Mouse (Mus musculus): ENCODE data around the gene Ggt6.
"Not testable (repeated sequence)": the region's sequence is repeated elsewhere in the genome, so short reads cannot be mapped to it uniquely, and the experiment has no call there.

The Ggt6 gene

DNA sequence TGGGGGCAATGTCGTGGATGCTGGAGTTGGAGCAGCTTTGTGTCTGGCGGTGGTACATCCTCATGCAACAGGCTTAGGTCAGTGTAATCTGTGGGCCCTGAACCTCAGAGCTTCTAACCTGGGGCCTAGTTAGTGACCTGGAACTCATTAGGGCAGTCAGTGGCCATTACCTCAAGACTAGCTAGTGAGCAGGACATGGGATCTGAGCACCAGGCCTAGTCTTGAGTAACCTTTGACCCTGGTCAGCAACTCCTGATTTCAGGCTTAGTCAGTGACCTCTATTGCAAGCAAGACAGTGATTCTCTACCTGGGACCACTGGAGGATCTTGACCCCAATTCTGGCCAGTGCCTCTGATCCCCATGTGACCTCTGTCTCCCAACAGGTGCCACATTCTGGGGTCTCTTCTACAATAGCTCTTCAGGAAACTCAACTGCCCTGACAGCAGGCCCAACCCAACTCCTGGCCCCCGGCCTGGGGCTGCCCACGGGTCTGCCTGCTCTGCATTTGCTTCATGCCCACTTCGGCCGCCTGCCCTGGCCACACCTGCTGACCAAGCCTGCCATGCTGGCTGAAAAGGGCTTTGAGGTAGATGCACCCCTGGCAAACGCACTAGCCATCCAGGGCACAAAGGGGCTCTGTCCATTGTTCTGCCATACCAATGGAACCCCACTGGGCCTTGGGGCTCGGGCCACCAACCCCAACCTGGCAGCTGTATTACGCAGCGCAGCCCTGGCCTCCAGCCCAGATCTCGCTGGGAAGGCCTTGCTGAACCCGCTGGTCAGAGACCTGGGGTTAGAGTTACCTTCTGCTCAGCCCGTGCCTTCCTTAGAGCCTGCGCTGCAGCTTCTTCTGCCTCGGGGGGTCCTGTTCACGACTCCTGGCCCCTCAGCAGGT lies 1.7 kb downstream of the Ggt6 start:
- DNase-seq (ENCODE audit: low read depth, low spot score), result no peak

DNA sequence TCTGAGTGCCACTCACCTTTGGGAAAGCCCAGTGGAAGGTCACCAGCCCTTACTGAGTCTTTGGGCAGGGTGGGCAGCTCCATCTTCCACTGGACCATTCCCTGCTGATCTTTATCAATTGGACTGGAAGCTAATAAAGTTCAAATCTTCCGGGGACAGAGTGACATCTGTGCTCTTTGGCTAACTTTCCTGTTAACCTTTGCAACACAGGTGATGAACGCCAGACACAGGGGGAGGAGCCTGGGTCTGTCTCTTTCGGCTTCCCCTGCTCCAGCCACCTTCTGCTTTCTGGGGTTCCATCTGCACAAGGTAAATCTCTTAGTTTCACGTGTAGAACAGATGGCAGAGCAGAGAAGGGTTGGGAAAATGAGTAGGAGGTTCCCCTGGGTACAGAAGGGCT lies 3.1 kb downstream of the Ggt6 start:
- DNase-seq (ENCODE audit: low read depth, low spot score), result no peak

GRCm38 (mm10) chr11:72440597-72440964 lies 5.3 kb downstream of the Ggt6 start:
- not testable (repeated sequence) for DNase-seq (ENCODE audit: low read depth, low spot score)

DNA sequence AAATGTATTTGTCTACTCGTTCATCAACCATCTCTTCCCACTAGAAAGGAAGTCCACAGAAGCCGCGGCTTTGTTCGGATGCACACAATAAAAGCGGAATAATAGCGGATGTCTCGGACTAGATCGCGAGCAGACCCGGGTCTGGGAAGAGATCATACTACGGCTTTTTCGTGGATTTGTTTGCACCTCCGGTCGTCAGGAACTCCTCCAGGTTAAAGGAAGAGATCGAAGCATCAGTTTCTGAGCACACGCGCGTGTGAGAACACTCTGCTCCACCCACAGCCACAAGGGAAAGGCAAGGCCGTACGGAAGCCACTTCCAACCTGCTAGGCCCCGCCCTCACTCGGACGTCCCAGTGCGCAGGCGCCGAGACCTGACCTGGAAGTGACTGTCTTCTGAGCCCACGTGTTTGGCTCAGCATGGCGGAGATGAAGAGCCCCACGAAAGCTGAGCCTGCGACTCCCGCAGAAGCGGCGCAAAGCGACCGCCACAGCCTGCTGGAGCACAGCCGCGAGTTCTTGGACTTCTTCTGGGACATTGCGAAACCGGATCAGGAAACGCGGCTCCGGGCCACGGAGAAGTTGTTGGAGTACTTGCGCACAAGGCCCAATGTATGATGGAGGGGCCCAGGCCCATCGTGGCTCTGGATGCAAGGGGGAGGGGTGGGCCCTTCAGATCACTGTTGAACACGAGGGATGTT lies 5.8 kb downstream of the Ggt6 start, which contains the start of gene Mybbp1a:
Gene Mybbp1a, plus strand, starts transcription at position 391 of the 700 bp plus-strand sequence.
- peak; percentile 96 for DNase-seq (ENCODE audit: low read depth, low spot score)

DNA sequence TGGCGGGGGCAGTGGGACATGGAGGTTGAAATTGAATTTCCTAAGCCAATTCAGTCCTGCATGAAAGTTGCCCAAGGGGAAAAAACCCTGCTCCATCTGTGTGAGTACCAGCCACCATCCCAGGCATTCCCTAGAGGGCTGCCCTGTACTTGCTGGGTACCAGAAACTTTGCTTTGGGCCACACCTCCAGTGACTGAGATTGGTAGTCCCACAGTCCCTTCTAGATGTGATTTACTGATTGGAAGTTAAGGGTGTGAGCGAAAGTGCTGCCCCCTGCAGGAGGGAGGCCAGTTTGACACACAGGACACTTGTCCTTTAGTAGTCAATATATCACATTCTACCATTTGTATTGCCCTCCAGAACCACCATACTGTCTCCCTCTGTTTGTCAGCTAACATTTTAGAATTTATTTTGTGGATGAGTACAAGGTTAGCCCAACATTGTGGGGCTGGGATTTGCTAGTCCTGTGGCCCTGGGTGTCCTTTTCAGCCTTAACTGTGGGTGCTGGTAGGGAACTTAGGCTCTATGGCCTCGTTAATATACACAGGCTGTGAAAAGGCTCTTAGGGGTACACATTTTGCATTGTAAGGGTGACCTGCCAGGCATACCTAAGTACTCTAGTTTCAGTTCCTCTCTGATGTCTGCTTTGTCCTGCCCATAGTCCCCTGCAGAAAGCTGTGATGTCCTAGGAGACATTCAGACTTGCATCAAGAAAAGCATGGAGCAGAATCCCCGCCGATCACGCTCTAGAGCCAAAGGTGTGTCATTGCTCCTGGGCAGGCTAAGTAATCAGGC lies 11.2 kb downstream of the Ggt6 start:
- DNase-seq (ENCODE audit: low read depth, low spot score), result peak; percentile 58

- no peak for DNase-seq (ENCODE audit: low read depth, low spot score)
Observed at GRCm38 (mm10) chr11:72447475-72447874, 12.1 kb downstream of the Ggt6 start.

- no peak for DNase-seq (ENCODE audit: low read depth, low spot score)
Observed at GRCm38 (mm10) chr11:72452140-72452665, 16.9 kb downstream of the Ggt6 start.

DNA sequence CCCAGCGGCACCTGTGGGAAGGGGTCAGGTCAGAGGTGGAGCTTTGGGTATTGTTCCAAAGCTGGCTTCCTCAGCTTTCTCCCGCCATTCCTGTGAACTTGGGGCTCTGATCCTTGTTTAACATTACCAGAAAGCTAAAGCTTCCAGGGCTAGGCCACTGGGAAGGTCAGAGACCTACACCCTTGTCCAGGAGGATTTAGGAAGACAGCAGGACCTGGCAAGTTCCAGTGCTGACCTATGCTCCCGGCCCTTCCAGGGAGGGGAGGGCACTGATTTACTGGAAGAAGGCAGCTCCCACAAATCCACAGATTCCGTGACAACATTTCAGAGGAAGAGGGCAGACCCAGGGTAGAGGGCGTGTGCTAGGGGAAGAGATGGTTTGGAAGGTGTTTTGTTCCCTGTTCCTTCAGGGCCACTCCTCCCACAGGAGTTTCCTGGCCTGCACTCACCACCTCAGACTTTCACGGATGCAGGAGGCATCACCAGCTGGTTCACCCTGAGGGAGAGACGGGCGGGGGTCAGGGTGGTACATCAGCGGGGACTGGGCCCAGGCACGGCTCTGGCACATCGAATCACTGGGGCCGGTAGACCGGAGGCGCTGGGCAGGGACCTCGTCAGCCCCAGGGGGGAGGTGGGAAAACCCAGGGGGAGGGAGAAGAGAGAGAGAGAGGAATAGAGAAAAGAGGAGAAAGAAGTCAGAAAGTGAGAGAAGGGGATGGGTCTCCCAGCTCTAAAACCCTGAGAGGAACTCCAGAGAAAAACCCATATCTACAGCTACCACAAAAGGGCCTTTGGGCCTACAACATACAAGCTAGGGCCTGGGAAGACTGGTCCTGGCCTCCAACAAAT lies 18.0 kb downstream of the Ggt6 start:
- no peak for DNase-seq (ENCODE audit: low read depth, low spot score)

GRCm38 (mm10) chr11:72455694-72456093 lies 20.4 kb downstream of the Ggt6 start:
- no peak for DNase-seq (ENCODE audit: low read depth, low spot score)

DNA sequence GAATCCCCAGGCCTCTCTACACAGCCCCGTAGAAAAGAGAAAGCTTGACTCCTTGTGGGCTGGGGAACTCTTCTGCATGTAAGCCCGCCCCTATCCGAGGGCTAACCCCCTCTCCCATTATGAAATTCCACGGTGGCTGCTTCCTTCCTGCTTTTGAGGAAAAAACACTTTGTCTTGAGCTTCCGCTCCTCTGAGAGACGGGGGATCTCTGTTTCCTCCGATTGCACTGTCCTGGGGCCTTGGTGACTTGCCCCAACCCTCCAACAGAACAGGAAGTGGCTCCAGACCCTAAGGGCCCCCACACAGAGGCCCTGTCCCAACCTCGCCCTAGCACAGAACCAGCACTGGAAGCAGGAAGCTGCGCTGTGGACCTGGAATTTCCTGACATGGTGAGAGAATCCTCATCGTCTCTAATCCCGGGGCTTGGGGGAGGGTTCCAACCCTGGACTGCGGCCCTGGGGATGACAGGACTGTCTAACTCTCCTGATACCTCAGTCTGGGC lies 22.7 kb downstream of the Ggt6 start:
- no peak for DNase-seq (ENCODE audit: low read depth, low spot score)

DNA sequence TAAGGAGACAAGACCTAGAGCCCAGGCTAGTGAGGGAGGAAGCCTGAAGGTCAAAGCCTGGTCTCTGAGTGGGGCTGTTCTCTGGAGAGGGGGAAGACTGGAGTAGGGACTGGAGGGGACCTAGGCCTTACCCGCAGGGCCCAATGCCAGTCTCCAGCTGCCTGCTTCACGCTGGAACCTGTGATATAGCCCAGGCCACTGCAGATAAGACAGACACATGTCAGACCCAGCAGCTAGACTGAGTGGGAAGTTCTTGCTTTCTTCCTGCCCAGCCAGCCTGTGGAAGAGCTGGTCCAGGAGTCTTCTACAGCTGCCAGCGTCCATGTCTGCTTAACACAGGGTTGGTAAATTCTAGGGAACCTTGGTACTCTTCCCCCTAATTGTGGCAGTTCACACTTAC lies 23.2 kb downstream of the Ggt6 start:
- no peak for DNase-seq (ENCODE audit: low read depth, low spot score)

DNA sequence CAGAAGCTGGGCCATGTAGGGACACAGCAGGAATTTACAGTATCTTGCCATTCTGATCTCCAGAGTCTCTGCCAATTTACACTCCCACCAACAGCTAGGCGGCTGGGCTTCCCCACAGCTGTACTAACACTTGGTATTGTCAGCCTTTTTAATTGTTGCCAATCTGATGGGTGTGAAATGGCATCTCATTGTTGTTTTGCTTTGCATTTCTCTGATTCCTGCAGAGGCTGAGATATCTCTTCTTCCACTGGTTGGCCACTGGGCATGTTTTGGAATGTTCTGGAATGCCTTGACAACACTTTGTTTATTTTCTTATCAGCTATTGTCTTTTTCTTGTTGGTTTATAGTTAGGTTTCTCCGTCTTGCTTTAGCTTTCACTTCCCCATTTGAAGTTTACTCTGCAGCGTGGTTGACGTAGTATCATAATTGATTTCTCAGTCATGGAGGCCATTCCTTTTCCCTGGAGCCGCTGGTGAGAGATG lies 26.2 kb downstream of the Ggt6 start:
- no peak for DNase-seq (ENCODE audit: low read depth, low spot score)

DNA sequence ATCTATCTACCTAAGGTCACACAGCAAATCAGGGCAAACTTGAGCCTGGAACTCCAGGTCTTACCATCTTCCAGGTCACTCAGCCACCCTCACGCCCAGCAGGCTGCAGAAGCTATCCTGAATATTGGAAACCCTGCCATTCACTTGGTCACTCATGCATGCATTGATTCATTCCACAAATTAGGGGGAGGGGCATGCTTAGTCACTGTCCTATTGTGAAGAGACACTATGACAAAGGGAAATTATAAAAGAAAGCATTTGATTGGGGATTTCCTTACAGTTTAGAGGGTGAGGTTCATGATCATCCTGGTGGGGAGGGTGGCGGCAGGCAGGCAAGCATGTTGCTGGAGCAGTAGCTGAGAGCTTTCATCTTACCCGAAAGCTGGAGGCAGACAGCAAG lies 29.5 kb downstream of the Ggt6 start:
- DNase-seq (ENCODE audit: low read depth, low spot score), result no peak

DNA sequence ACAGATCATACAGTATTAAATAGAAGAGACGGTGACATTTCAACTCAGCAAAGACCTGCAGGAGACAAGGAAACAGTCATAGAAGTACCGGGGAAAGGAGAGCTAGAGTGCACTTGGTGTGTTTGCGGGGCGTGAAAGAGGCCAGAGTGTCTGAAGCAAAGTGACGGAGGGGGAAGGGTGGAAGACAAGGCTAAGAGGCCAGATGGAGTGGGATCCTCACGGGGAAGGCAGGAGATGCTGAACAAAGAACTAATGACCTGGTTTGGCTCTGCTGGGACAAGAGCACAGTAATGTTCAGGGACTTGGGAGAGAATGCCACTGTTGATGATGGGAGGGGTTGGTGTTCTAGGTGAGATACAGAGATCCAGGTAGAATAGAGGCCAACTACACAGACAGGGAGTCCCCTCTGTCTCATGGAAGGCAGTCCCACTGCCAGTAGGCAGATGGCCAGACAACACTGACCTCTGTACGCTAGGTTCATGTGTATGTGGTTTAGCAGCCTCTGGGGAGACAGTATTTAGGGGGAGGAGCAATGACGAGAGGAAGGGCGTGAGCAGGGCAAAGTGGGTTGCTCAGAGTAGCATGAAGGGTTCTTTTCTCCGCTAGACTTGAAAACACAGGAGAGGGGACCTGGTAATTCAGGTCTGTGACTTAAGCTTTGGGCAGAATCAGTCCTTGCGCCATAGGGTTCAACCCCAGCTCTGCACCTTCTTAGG lies 30.8 kb downstream of the Ggt6 start:
- DNase-seq (ENCODE audit: low read depth, low spot score), result no peak

GRCm38 (mm10) chr11:72466694-72467507 lies 31.6 kb downstream of the Ggt6 start:
- no peak for DNase-seq (ENCODE audit: low read depth, low spot score)

GRCm38 (mm10) chr11:72468525-72468924 lies 33.2 kb downstream of the Ggt6 start:
- no peak for DNase-seq (ENCODE audit: low read depth, low spot score)

GRCm38 (mm10) chr11:72469217-72469616 lies 33.9 kb downstream of the Ggt6 start:
- DNase-seq (ENCODE audit: low read depth, low spot score), result no peak

DNA sequence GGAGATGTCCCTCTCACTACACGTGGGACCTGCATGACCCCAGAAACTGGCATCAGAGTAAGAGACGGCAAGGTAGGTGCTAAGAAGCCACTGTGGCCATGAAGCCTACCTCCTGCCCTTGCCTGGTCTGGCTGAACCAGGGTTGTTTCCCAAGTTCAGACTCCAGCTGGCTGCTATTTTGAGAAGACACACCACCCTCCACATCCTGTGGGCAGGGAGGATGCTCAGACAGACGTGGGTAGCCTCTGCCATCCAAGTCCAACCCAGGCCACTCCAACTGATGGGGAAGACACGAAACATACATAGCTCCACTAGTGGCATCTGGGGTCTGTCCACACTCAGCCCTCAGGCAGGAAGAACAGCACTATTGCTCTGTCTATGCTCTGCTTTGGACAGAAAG lies 34.7 kb downstream of the Ggt6 start:
- DNase-seq (ENCODE audit: low read depth, low spot score), result no peak

- DNase-seq (ENCODE audit: low read depth, low spot score), result no peak
Observed at GRCm38 (mm10) chr11:72471381-72471780, 36.1 kb downstream of the Ggt6 start.

All from mesoderm, embryonic 11.5 days (tissue).